Mouse (Mus musculus) liver, adult 2 months (tissue): ENCODE data around the gene Pcx. TPM values are rescaled to one million over a fixed set of nuclear protein-coding genes. Genes with fewer than 3 reads are reported as not detected.

Source experiments
- DNase-seq: peaks from one replicate; pipeline ENCODE4 v3.0.0-alpha.2; 2011; ENCODE audit warnings: low read depth, low spot score; ENCODE audit errors: extremely low read depth
- H3K27ac ChIP-seq: fragments of 200-500 bp; replicated peaks from 2 replicates; pipeline ENCODE4 v1.5.1; 2012; ENCODE audit warnings: low read depth, mild to moderate bottlenecking, control low read depth, inconsistent platforms, low read length; ENCODE audit not compliant: insufficient read depth
- H3K27me3 ChIP-seq: fragments of 200-500 bp; 2 replicates; pipeline ENCODE4 v1.6.1; 2012; ENCODE audit warnings: mild to moderate bottlenecking, moderate library complexity, low read length, inconsistent platforms; ENCODE audit not compliant: control insufficient read depth, insufficient read depth
- H3K36me3 ChIP-seq: fragments of 200-500 bp; 2 replicates; pipeline ENCODE4 v1.6.1; 2012; ENCODE audit warnings: low read length, inconsistent platforms; ENCODE audit not compliant: control insufficient read depth, insufficient read depth
- H3K4me1 ChIP-seq: fragments of 200-500 bp; 2 replicates; pipeline ENCODE4 v1.6.1; 2011; ENCODE audit warnings: low read length; ENCODE audit not compliant: control insufficient read depth, insufficient read depth
- H3K4me3 ChIP-seq: fragments of 200-500 bp; 2 replicates; pipeline ENCODE4 v1.5.1; 2011; ENCODE audit warnings: low read depth, mild to moderate bottlenecking, control low read depth, low read length, moderate library complexity; ENCODE audit not compliant: insufficient read depth
- H3K79me2 ChIP-seq: fragments of 200-500 bp; 2 replicates; pipeline ENCODE4 v1.6.1; 2012; ENCODE audit warnings: inconsistent platforms, mild to moderate bottlenecking, low read length, moderate library complexity; ENCODE audit not compliant: control insufficient read depth, insufficient read depth
- H3K9ac ChIP-seq: fragments of 200-500 bp; 2 replicates; pipeline ENCODE4 v1.6.1; 2012; ENCODE audit warnings: low read depth, mild to moderate bottlenecking, control low read depth, inconsistent platforms, low read length
- CTCF ChIP-seq: fragments of 200-500 bp; IDR thresholded peaks from 2 replicates; pipeline ENCODE4 v1.5.1; 2011; ENCODE audit warnings: low read depth, low read length, control low read depth
- POLR2A ChIP-seq: fragments of 200-500 bp; IDR thresholded peaks from 2 replicates; pipeline ENCODE4 v1.6.1; 2011; ENCODE audit warnings: low read length, control low read depth; ENCODE audit not compliant: insufficient read depth; ENCODE audit errors: extremely low read depth
- WGBS: fragments of 180-500 bp; shearing (Covaris S2); methylation state at CpG from one replicate; pipeline ENCODE4 v1.1.7; 2018; 5-methylcytosine and 5-hydroxymethylcytosine counted together
- polyA plus RNA-seq: library from polyadenylated mRNA; depleted of rRNA; stranded (reverse); fragments of >200 nt; gene quantifications from 2 replicates; pipeline ENCODE4 v1.2.3, GENCODE M21; 2012
- total RNA-seq: library from RNA; depleted of rRNA; stranded (reverse); fragments of >200 nt; gene quantifications from 2 replicates; pipeline ENCODE4 v1.2.3, GENCODE M21; 2014

Pcx gene
- total and polyA plus RNA-seq, 2 experiments: 237 to 269 TPM

- Histone ChIP-seq H3K4me1 (peaks cover 9% of the 10 kb centered on the region; the same call in 1 of the 2 replicates), H3K27me3 (no peaks in the 10 kb centered on the region), H3K4me3 (no peak overlapping the region), H3K9ac (no peak overlapping the region), H3K36me3 (peaks cover 7% of the 10 kb centered on the region), H3K27ac (peak overlapping the region; percentile 53), H3K79me2 (peaks cover 13% of the 10 kb centered on the region; the same call in 1 of the 2 replicates)
- TF ChIP-seq CTCF: no peak
- TF ChIP-seq POLR2A: no peak
- 50% methylated on average over 2 of the region's 2 CpGs for WGBS
- peak; percentile 88 for DNase-seq
Observed at GRCm38 (mm10) chr19:4534646-4535045, 24.4 kb downstream of the Pcx start.

- Histone ChIP-seq H3K36me3 (peaks cover 12% of the 10 kb centered on the region), H3K79me2 (peaks cover 18% of the 10 kb centered on the region; the same call in 1 of the 2 replicates), H3K9ac (no peak overlapping the region), H3K4me3 (no peak overlapping the region), H3K4me1 (peaks cover 4% of the 10 kb centered on the region; the same call in 1 of the 2 replicates), H3K27me3 (no peaks in the 10 kb centered on the region), H3K27ac (peak overlapping the region; percentile 48)
- no peak for DNase-seq
- TF ChIP-seq CTCF (no peak), POLR2A (no peak)
Observed at GRCm38 (mm10) chr19:4535922-4536321, 25.6 kb downstream of the Pcx start.

GRCm38 (mm10) chr19:4536606-4537005 is 26.3 kb downstream of the Pcx start:
- peak; percentile 91 for DNase-seq
- no peaks in the 10 kb centered on the region for H3K27me3 ChIP-seq
- H3K36me3 ChIP-seq: peaks cover 8% of the 10 kb centered on the region
- H3K79me2 ChIP-seq: peaks cover 15% of the 10 kb centered on the region; the same call in 1 of the 2 replicates
- TF ChIP-seq CTCF (no peak), POLR2A (no peak)
- H3K4me1 ChIP-seq: peaks cover 4% of the 10 kb centered on the region; the same call in 1 of the 2 replicates
- no peak overlapping the region for H3K27ac ChIP-seq
- 15% methylated on average over 3 of the region's 3 CpGs for WGBS
- H3K4me3 ChIP-seq: no peak overlapping the region
- no peak overlapping the region for H3K9ac ChIP-seq

GRCm38 (mm10) chr19:4540263-4540662 is 30.0 kb downstream of the Pcx start:
- peaks cover 21% of the 10 kb centered on the region; the same call in 1 of the 2 replicates for H3K79me2 ChIP-seq
- DNase-seq: peak; percentile 78
- H3K27me3 ChIP-seq: no peaks in the 10 kb centered on the region
- H3K27ac ChIP-seq: no peak overlapping the region
- 73% methylated on average over 6 of the region's 6 CpGs for WGBS
- H3K36me3 ChIP-seq: peaks cover 8% of the 10 kb centered on the region; the same call in 1 of the 2 replicates
- H3K4me3 ChIP-seq: no peak overlapping the region
- no peak for TF ChIP-seq POLR2A
- no peak for TF ChIP-seq CTCF
- peaks cover 8% of the 10 kb centered on the region for H3K4me1 ChIP-seq
- no peak overlapping the region for H3K9ac ChIP-seq

- TF ChIP-seq CTCF (no peak), POLR2A (no peak)
- Histone ChIP-seq H3K79me2 (peaks cover 21% of the 10 kb centered on the region; the same call in 1 of the 2 replicates), H3K9ac (no peak overlapping the region), H3K27ac (no peak overlapping the region), H3K4me3 (no peak overlapping the region), H3K36me3 (peaks cover 8% of the 10 kb centered on the region; the same call in 1 of the 2 replicates), H3K27me3 (no peaks in the 10 kb centered on the region), H3K4me1 (peaks cover 14% of the 10 kb centered on the region)
- no peak for DNase-seq
- WGBS: 96% methylated on average over 3 of the region's 3 CpGs
Observed at GRCm38 (mm10) chr19:4540992-4541391, 30.7 kb downstream of the Pcx start.

- TF ChIP-seq POLR2A (no peak), CTCF (no peak)
- Histone ChIP-seq H3K36me3 (peaks cover 8% of the 10 kb centered on the region; the same call in 1 of the 2 replicates), H3K27me3 (no peaks in the 10 kb centered on the region), H3K4me3 (no peak overlapping the region), H3K27ac (no peak overlapping the region), H3K79me2 (peaks cover 24% of the 10 kb centered on the region; the same call in 1 of the 2 replicates), H3K9ac (no peak overlapping the region), H3K4me1 (peaks cover 15% of the 10 kb centered on the region)
- DNase-seq: no peak
Observed at GRCm38 (mm10) chr19:4542081-4542480, 31.8 kb downstream of the Pcx start.
